Mouse (Mus musculus) bone marrow, adult 2 months (tissue): ENCODE measurements around the gene Dnajb2. TPM values are rescaled to one million over a fixed set of nuclear protein-coding genes. Genes with fewer than 3 reads are reported as not detected.
A peak's percentile ranks its signal among the peaks of the same experiment; 100 is the strongest.

Experiments used
- H3K27ac ChIP-seq: fragments of 200-500 bp; 2 replicates; pipeline ENCODE4 v1.5.1; 2012; ENCODE audit warnings: low read depth, mild to moderate bottlenecking, control low read depth, inconsistent platforms, low read length; ENCODE audit not compliant: control insufficient read depth, poor library complexity, insufficient read depth
- H3K4me1 ChIP-seq: fragments of 200-500 bp; 2 replicates; pipeline ENCODE4 v1.6.1; 2011; ENCODE audit warnings: low read length; ENCODE audit not compliant: control insufficient read depth, insufficient read depth
- H3K4me3 ChIP-seq: fragments of 200-500 bp; replicated peaks from 2 replicates; pipeline ENCODE3; 2011; ENCODE audit warnings: mild to moderate bottlenecking, low read depth, low read length, control low read depth; ENCODE audit not compliant: control insufficient read depth
- CTCF ChIP-seq: fragments of 200-500 bp; IDR thresholded peaks from 2 replicates; pipeline ENCODE4 v1.5.1; 2011; ENCODE audit warnings: low read length, control low read depth; ENCODE audit not compliant: control insufficient read depth, insufficient read depth
- POLR2A ChIP-seq: fragments of 200-500 bp; IDR thresholded peaks from 2 replicates; pipeline ENCODE4 v1.6.1; 2011; ENCODE audit warnings: low read depth, mild to moderate bottlenecking, control low read depth, low read length, borderline replicate concordance; ENCODE audit not compliant: control insufficient read depth
- WGBS: fragments of 180-500 bp; shearing (Covaris S2); methylation state at CpG from one replicate; pipeline ENCODE4 v1.1.7; 2018; 5-methylcytosine and 5-hydroxymethylcytosine counted together
- polyA plus RNA-seq: library from polyadenylated mRNA; stranded (reverse); fragments of >200 nt; gene quantifications from 2 replicates; pipeline ENCODE4 v1.2.4, GENCODE M21; 2011; ENCODE audit warnings: low replicate concordance; ENCODE audit not compliant: missing spikeins, insufficient read depth, insufficient read length

Gene Dnajb2
- polyA plus RNA-seq, 1 experiment: 119 TPM

GRCm38 (mm10) chr1:75239591-75239990 is 3.4 kb downstream of the Dnajb2 start:
- WGBS: 89% methylated on average over 10 of the region's 10 CpGs
- Histone ChIP-seq H3K4me1 (peaks cover 1% of the 10 kb centered on the region), H3K4me3 (no peak overlapping the region), H3K27ac (no peak overlapping the region)
- TF ChIP-seq CTCF (no peak), POLR2A (no peak)

- H3K4me3 ChIP-seq: no peak overlapping the region
- TF ChIP-seq POLR2A (no peak), CTCF (no peak)
- 93% methylated on average over 14 of the region's 14 CpGs for WGBS
- H3K4me1 ChIP-seq: no peaks in the 10 kb centered on the region
- H3K27ac ChIP-seq: no peak overlapping the region
Measured at GRCm38 (mm10) chr1:75243411-75243810, 7.2 kb downstream of the Dnajb2 start.

- Histone ChIP-seq H3K4me3 (no peak overlapping the region), H3K4me1 (no peaks in the 10 kb centered on the region), H3K27ac (no peak overlapping the region)
- TF ChIP-seq POLR2A (no peak), CTCF (no peak)
- 97% methylated on average over 12 of the region's 12 CpGs for WGBS
Measured at GRCm38 (mm10) chr1:75244175-75244826, 8.1 kb downstream of the Dnajb2 start.

- no peaks in the 10 kb centered on the region for H3K4me1 ChIP-seq
- no peak overlapping the region for H3K27ac ChIP-seq
- no peak overlapping the region for H3K4me3 ChIP-seq
- WGBS: 63% methylated on average over 4 of the region's 4 CpGs
- TF ChIP-seq CTCF: no peak
- no peak for TF ChIP-seq POLR2A
Measured at GRCm38 (mm10) chr1:75244836-75245235, 8.6 kb downstream of the Dnajb2 start.

- Histone ChIP-seq H3K4me3 (no peak overlapping the region), H3K27ac (no peak overlapping the region), H3K4me1 (peaks cover 1% of the 10 kb centered on the region)
- TF ChIP-seq CTCF (no peak), POLR2A (no peak)
- 91% methylated on average over 16 of the region's 16 CpGs for WGBS
Measured at GRCm38 (mm10) chr1:75247071-75247930, 11.1 kb downstream of the Dnajb2 start.

- TF ChIP-seq POLR2A (no peak), CTCF (no peak)
- Histone ChIP-seq H3K4me1 (peaks cover 1% of the 10 kb centered on the region), H3K27ac (no peak overlapping the region), H3K4me3 (no peak overlapping the region)
- WGBS: 62% methylated on average over 9 of the region's 9 CpGs
Measured at GRCm38 (mm10) chr1:75248041-75248772, 12.0 kb downstream of the Dnajb2 start.

GRCm38 (mm10) chr1:75250498-75250897 is 14.3 kb downstream of the Dnajb2 start:
- Histone ChIP-seq H3K4me1 (peaks cover 1% of the 10 kb centered on the region), H3K4me3 (no peak overlapping the region), H3K27ac (no peak overlapping the region)
- WGBS: 86% methylated on average over 3 of the region's 3 CpGs
- TF ChIP-seq POLR2A (no peak), CTCF (no peak)

- Histone ChIP-seq H3K4me3 (peak overlapping the region; percentile 36), H3K4me1 (peaks cover 1% of the 10 kb centered on the region), H3K27ac (peak overlapping the region; percentile 12; the same call in 1 of the 2 replicates)
- TF ChIP-seq CTCF (peak; percentile 91), POLR2A (0 out of 2 replicates have a peak, but pooled peaks have one; percentile 30)
- WGBS: 2% methylated on average over 21 of the region's 22 CpGs
Measured at GRCm38 (mm10) chr1:75251112-75251970, 15.1 kb downstream of the Dnajb2 start.
